29 mouse cellular contexts compared by ENCODE assay signal in the genomic region with DNA sequence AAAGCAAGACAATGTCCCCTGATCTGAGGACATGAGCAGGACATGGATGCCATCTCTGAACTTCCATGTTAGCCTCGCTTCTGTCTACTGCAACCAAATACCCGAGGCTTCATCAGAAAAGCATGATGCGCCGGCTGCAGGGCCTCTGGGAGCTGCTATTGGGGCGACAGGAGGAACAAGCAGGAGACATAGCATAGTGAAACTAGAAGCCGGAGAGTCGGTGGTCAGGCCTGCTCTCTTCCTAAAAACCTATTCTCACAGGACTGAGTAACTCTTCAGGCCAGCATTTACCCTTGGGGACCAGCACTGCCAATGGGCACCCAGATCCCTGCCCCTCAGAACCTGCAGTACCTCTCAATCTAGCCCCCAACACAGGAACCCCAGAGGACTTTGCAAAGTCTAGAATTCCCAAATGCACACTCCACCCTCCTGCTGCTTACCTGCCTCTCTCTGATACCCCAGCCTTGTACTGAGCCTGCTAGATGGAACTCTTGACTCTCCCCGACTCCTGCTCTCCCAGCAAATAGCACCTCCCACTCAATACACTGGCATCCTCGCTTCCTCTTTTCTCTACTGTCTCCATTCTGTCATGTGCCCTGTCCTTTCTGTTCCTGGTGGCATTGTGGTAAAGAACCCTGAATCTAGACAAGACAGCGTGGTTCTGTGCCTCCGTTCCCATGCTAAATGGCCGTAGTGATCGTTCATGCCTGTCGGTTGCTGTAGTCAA. TPM values are rescaled to one million over a fixed set of nuclear protein-coding genes. Genes with fewer than 3 reads are reported as not detected.
A peak's percentile ranks its signal among the peaks of the same experiment; 100 is the strongest.
DNase-seq lines count a peak whose midpoint lies in the region; ATAC-seq and TF ChIP-seq lines count a peak whose summit lies in the region.
"Had no signal": no experiment of that assay in that cellular context is flagged by ENCODE, and none has a peak within 500 bp of the region (broad histone marks: within the 10 kb centered on the region; RNA-seq: fewer than 3 reads in every experiment).

No protein-coding gene starts in this region.

- no peak overlapping the region for H3K4me3 ChIP-seq in left cerebral cortex, adult 2 months
- no peak overlapping the region for H3K4me3 ChIP-seq in bone marrow, adult 2 months (replicated peaks; ENCODE audit: control insufficient read depth, low read depth, low read length)
- H3K4me3 ChIP-seq in midbrain, embryonic 10.5 days = no peak overlapping the region
- H3K4me3 ChIP-seq: embryonic facial prominence, embryonic 13.5 days; erythroblast, embryonic 14.5 days; forebrain, embryonic 13.5 days; heart, adult 2 months; heart, embryonic 13.5 days; hindbrain, embryonic 13.5 days; limb, embryonic 13.5 days; liver, embryonic 15.5 days; megakaryocyte, embryonic 14.5 days; midbrain, embryonic 15.5 days had no signal

- 53% methylated on average over 14 of the region's 14 CpGs for WGBS in bone marrow, adult 2 months
- WGBS in midbrain, embryonic 10.5 days = 87% methylated on average over 14 of the region's 14 CpGs

- DNase-seq in left cerebral cortex, adult 2 months (ENCODE audit: extremely low spot score in 1 of 2, low spot score in 2 of 2) = no peak
- DNase-seq in left cerebral cortex, adult 11 months (ENCODE audit: low spot score) = no peak
- DNase-seq in brain, adult 2 months (ENCODE audit: low read depth, low spot score) = peak; percentile 50
- DNase-seq in midbrain, embryonic 10.5 days (ENCODE audit: low spot score) = no peak
- DNase-seq in cerebellum, postnatal 25 days = no peak
- DNase-seq: adrenal gland, postnatal 10 days; cerebellum, adult 11 months; cerebellum, postnatal 10 days; gastrocnemius, postnatal 14 days; heart, adult 2 months; kidney, adult 18-20 months; layer of hippocampus, postnatal 36 days; right cerebral cortex, adult 18-20 months; right cerebral cortex, postnatal 4 days; thymus, adult 18-20 months; thymus, postnatal 36 days had no signal

- intact Hi-C loops in left cerebral cortex, adult 2 months (cut with DNase I) = no loop called here

- peak; percentile 72 for ATAC-seq in megakaryocyte progenitor cell, adult 5-6 weeks (replicated peaks; ENCODE audit: poor library complexity)
- ATAC-seq: forebrain, embryonic 13.5 days; inflammation-experienced regulatory T-cells, adult 6 months; midbrain, embryonic 15.5 days had no signal

- H3K36me3 ChIP-seq in midbrain, embryonic 10.5 days = no peaks in the 10 kb centered on the region
- H3K36me3 ChIP-seq: limb, embryonic 13.5 days; liver, embryonic 15.5 days had no signal

- peaks cover 74% of the 10 kb centered on the region for H3K27me3 ChIP-seq in midbrain, embryonic 10.5 days (ENCODE audit: low read depth, poor library complexity, severe bottlenecking)

- no peak for TF ChIP-seq CTCF in left cerebral cortex, adult 2 months (IDR thresholded peaks at IDR 0.05)
- no peak for TF ChIP-seq CTCF in bone marrow, adult 2 months (IDR thresholded peaks at IDR 0.05; ENCODE audit: control insufficient read depth, insufficient read depth, low read length)

- H3K27ac ChIP-seq in left cerebral cortex, adult 2 months = peak overlapping the region; percentile 30; the same call in 1 of the 2 replicates
- peak overlapping the region; percentile 54; the same call in 1 of the 2 replicates for H3K27ac ChIP-seq in bone marrow, adult 2 months (ENCODE audit: control insufficient read depth, insufficient read depth, low read depth, low read length, poor library complexity)
- no peak overlapping the region for H3K27ac ChIP-seq in midbrain, embryonic 10.5 days (replicated peaks)
- H3K27ac ChIP-seq: embryonic facial prominence, embryonic 13.5 days; forebrain, embryonic 13.5 days; heart, adult 2 months; heart, embryonic 13.5 days; hindbrain, embryonic 13.5 days; kidney, postnatal 0 days; limb, embryonic 13.5 days; liver, embryonic 15.5 days; midbrain, embryonic 15.5 days had no signal

- no peak for TF ChIP-seq POLR2A in bone marrow, adult 2 months (IDR thresholded peaks at IDR 0.05; ENCODE audit: borderline replicate concordance, control insufficient read depth, low read depth, low read length)

- no peaks in the 10 kb centered on the region for H3K9me3 ChIP-seq in midbrain, embryonic 10.5 days (replicated peaks)
- H3K9me3 ChIP-seq: embryonic facial prominence, embryonic 13.5 days; forebrain, embryonic 13.5 days; heart, embryonic 13.5 days; hindbrain, embryonic 13.5 days; limb, embryonic 13.5 days; liver, embryonic 15.5 days; megakaryocyte, embryonic 14.5 days; midbrain, embryonic 15.5 days had no signal

- H3K4me1 ChIP-seq in bone marrow, adult 2 months (ENCODE audit: control insufficient read depth, insufficient read depth, low read length) = no peaks in the 10 kb centered on the region
- H3K4me1 ChIP-seq in midbrain, embryonic 10.5 days = peaks cover 10% of the 10 kb centered on the region
- H3K4me1 ChIP-seq: liver, embryonic 15.5 days had no signal

RNA-seq across cellular contexts. Expression of a gene that starts 22.6 kb away (rescaled TPM):
- total RNA-seq in left cerebral cortex, adult 2 months (2021) = 10 to 100 TPM; 69.9 to 79.7 TPM
- 1.3 and 1.9 TPM in 2 replicates for polyA plus RNA-seq in bone marrow, adult 2 months (2011; ENCODE audit: insufficient read depth, insufficient read length, low replicate concordance, missing spikeins)
- total RNA-seq in megakaryocyte progenitor cell, adult 5-6 weeks (2015) = 1.6 and 2.2 TPM in 2 replicates
- 1.9 and 2.2 TPM in 2 replicates for total RNA-seq in megakaryocyte progenitor cell, adult 5-6 weeks (2017)
- polyA plus RNA-seq in midbrain, embryonic 10.5 days (2016; fragmentation: Nextera tagmentation; extraction: Ambion mirVana) = 0.16 and 0.19 TPM in 2 replicates
- polyA plus RNA-seq: erythroblast, embryonic 14.5 days had no signal

Comparison
In these comparisons a context has a peak if more than half of its experiments do, and no peak if none do; other contexts are left out.
1. RNA of a gene that starts 22.6 kb away (total RNA-seq): 69.9 to 79.7 TPM in left cerebral cortex, adult 2 months; 1.6 to 2.2 TPM in megakaryocyte progenitor cell, adult 5-6 weeks; every median in the first group is over 10 times any median in the second.